Mouse (Mus musculus): ENCODE measurements around the gene Snx11. TPM values are rescaled to one million over a fixed set of nuclear protein-coding genes. Genes with fewer than 3 reads are reported as not detected.

Gene Snx11
- total RNA-seq, 1 experiment from 2014 or later: 14.8 TPM

DNA sequence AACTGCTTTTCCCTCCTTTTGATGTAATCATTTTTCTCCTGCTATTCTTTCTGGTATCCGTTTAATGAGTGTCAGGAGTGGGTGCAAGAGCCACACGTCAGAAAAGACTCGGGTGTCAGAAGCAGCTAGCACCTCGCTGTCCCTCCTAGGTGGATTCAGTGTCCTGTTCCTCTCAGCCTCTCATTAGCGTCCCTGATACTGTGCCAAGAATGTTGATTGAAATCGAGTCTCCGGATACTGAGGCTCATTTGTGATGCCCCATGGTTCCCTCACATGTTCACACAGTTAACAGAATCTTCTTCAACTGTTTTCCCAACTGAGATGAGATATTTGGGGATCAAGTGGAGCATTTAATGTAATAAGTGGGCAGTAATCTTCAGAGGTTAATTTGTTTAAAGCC is 58.8 kb downstream of the Snx11 start:
- no peak for ATAC-seq (replicated peaks; ENCODE audit: low read depth, poor library complexity, severe bottlenecking)

Other genes starting within 250 kb of the Snx11 start
- 94.1 and 108 TPM in 2 replicates for gene Cbx1, start 11.6 kb upstream of the Snx11 start, total RNA-seq (2017)
- gene Nfe2l1, start 52.4 kb upstream of the Snx11 start, total RNA-seq (2017): 43.3 and 48.5 TPM in 2 replicates
- 1.6 and 8.9 TPM in 2 replicates for gene Copz2, start 72.3 kb upstream of the Snx11 start, total RNA-seq (2017)
- gene Cdk5rap3, start 138.9 kb upstream of the Snx11 start, total RNA-seq (2017): 38.2 and 47.8 TPM in 2 replicates
- gene Prr15l, start 150.5 kb upstream of the Snx11 start, total RNA-seq (2017): 0.58 TPM in 1 of 2 replicates, not detected in the other
- 24.8 and 31.9 TPM in 2 replicates for gene Pnpo, start 166.4 kb upstream of the Snx11 start, total RNA-seq (2017)
- 3.2 and 3.6 TPM in 2 replicates for gene Sp2, start 205.4 kb upstream of the Snx11 start, total RNA-seq (2017)
- 0.59 TPM in 1 of 2 replicates, not detected in the other for gene Sp6, start 235.8 kb upstream of the Snx11 start, total RNA-seq (2017)

Data from common myeloid progenitor, adult 5-6 weeks (primary cell).